Mouse (Mus musculus) heart, adult 2 months (tissue): ENCODE data around the gene Uchl3.

ENCODE experiments used
- CTCF ChIP-seq: fragments of 200-600 bp; IDR thresholded peaks from 2 replicates; pipeline ENCODE4 v1.8.1; 2022; ENCODE audit warnings: antibody characterized with exemption, mild to moderate bottlenecking, moderate library complexity
- EP300 ChIP-seq: fragments of 200-500 bp; IDR thresholded peaks from 2 replicates; pipeline ENCODE4 v1.6.1; 2011; ENCODE audit warnings: low read depth, low read length, control low read depth; ENCODE audit not compliant: insufficient read depth
- POLR2A ChIP-seq: fragments of 200-500 bp; IDR thresholded peaks from 2 replicates; pipeline ENCODE4 v1.6.1; 2011; ENCODE audit warnings: mild to moderate bottlenecking, low read depth, low read length, control low read depth; ENCODE audit not compliant: insufficient read depth

DNA sequence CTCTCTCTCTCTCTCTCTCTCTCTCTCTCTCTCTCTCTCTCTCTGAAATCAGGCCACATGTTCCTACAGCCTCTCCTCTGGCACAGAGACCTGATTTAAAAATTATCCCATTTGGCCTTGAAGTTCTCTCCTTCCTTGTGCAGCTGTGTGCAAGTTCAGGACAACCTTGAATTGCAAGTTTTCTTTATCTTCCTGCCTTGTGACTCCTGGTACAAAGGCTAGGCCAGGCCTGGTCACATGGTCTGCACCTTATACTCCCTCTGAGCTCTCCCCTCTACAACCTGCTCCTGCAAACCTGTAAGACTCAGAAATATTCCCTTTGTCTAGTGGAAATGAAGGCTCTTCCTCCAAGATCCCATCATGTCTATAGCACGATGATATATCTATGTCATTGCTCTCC is 8.8 kb upstream of the Uchl3 start:
- TF ChIP-seq POLR2A (no peak), CTCF (no peak), EP300 (no peak)
